Mouse (Mus musculus) spleen, adult 18-20 months (tissue): ENCODE data around the gene Efna5.

Experiments used
- DNase-seq, 2 experiments: peaks; one replicate each; pipeline ENCODE4 v3.0.0; 2022; ENCODE audit warnings: mixed read lengths in 2 of 2

The Efna5 gene

GRCm38 (mm10) chr17:62745286-62745685 is 135.8 kb downstream of the Efna5 start:
- DNase-seq: no peak

- no peak for DNase-seq
These were observed 136.9 kb downstream of the Efna5 start for GRCm38 (mm10) chr17:62744239-62744638.

GRCm38 (mm10) chr17:62741702-62742101 is 139.4 kb downstream of the Efna5 start:
- DNase-seq: no peak

- DNase-seq: no peak
These were observed 140.1 kb downstream of the Efna5 start for GRCm38 (mm10) chr17:62741020-62741419.

GRCm38 (mm10) chr17:62739993-62740392 is 141.1 kb downstream of the Efna5 start:
- no peak for DNase-seq

- no peak for DNase-seq
These were observed 143.7 kb downstream of the Efna5 start for GRCm38 (mm10) chr17:62737404-62737803.

GRCm38 (mm10) chr17:62735943-62736342 is 145.2 kb downstream of the Efna5 start:
- DNase-seq: no peak

GRCm38 (mm10) chr17:62734901-62735300 is 146.2 kb downstream of the Efna5 start:
- DNase-seq: no peak

GRCm38 (mm10) chr17:62734067-62734466 is 147.1 kb downstream of the Efna5 start:
- no peak for DNase-seq

- no peak for DNase-seq
These were observed 151.2 kb downstream of the Efna5 start for GRCm38 (mm10) chr17:62729754-62730470.

GRCm38 (mm10) chr17:62728142-62728917 is 152.8 kb downstream of the Efna5 start:
- no peak for DNase-seq

- DNase-seq: no peak
These were observed 155.0 kb downstream of the Efna5 start for GRCm38 (mm10) chr17:62726102-62726501.

- DNase-seq: no peak
These were observed 158.2 kb downstream of the Efna5 start for GRCm38 (mm10) chr17:62722962-62723361.

- DNase-seq: no peak
These were observed 159.5 kb downstream of the Efna5 start for GRCm38 (mm10) chr17:62721595-62721994.

GRCm38 (mm10) chr17:62720740-62721450 is 160.2 kb downstream of the Efna5 start:
- no peak for DNase-seq

- no peak for DNase-seq
These were observed 163.5 kb downstream of the Efna5 start for GRCm38 (mm10) chr17:62717426-62718131.

- DNase-seq: no peak
These were observed 167.7 kb downstream of the Efna5 start for GRCm38 (mm10) chr17:62713455-62713854.

- no peak for DNase-seq
These were observed 174.7 kb downstream of the Efna5 start for GRCm38 (mm10) chr17:62706418-62706817.

GRCm38 (mm10) chr17:62702020-62702814 is 178.9 kb downstream of the Efna5 start:
- no peak for DNase-seq

- no peak for DNase-seq
These were observed 180.1 kb downstream of the Efna5 start for GRCm38 (mm10) chr17:62700791-62701602.

- DNase-seq: no peak
These were observed 186.1 kb downstream of the Efna5 start for GRCm38 (mm10) chr17:62694958-62695437.
